Mouse (Mus musculus): ENCODE data around the gene Gp9. TPM values are rescaled to one million over a fixed set of nuclear protein-coding genes. Genes with fewer than 3 reads are reported as not detected.
A peak's percentile ranks its signal among the peaks of the same experiment; 100 is the strongest.

Gp9 gene
- polyA plus RNA-seq, 1 experiment: 59.4 TPM

DNA sequence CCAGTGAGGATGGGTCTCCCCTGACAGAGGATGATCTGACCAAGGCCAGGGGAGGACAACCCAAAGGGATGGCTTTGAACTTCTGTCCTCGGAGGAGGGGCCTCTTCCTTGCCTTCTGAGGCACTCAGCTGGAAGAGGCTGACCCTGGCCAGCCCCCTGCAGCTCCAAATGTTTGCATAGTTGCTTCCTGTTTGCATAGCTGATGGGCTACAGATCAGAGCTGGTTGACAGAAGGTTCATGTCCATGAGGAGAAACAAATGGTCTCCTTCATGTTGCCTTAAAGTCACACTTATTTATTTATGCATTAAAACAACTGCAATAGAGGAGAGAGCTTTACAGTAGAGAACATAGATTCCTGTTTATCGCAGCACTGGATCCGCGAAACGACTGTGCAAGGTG lies 43.7 kb upstream of the Gp9 start:
- 84% methylated on average over 5 of the region's 5 CpGs for WGBS
- TF ChIP-seq POLR2A (IDR thresholded peaks at IDR 0.05; ENCODE audit: borderline replicate concordance, control insufficient read depth, low read depth, low read length) (no peak), CTCF (IDR thresholded peaks at IDR 0.05; ENCODE audit: control insufficient read depth, insufficient read depth, low read length) (no peak)
- H3K27ac ChIP-seq (ENCODE audit: control insufficient read depth, insufficient read depth, low read depth, low read length, poor library complexity): no peak overlapping the region
- H3K4me1 ChIP-seq (ENCODE audit: control insufficient read depth, insufficient read depth, low read length): no peaks in the 10 kb centered on the region
- H3K4me3 ChIP-seq (replicated peaks; ENCODE audit: control insufficient read depth, low read depth, low read length): no peak overlapping the region

GRCm38 (mm10) chr6:87736923-87737322 lies 40.9 kb upstream of the Gp9 start:
- peaks cover 2% of the 10 kb centered on the region; the same call in 1 of the 2 replicates for H3K4me1 ChIP-seq (ENCODE audit: control insufficient read depth, insufficient read depth, low read length)
- H3K27ac ChIP-seq (ENCODE audit: control insufficient read depth, insufficient read depth, low read depth, low read length, poor library complexity): no peak overlapping the region
- H3K4me3 ChIP-seq (replicated peaks; ENCODE audit: control insufficient read depth, low read depth, low read length): no peak overlapping the region
- TF ChIP-seq CTCF (IDR thresholded peaks at IDR 0.05; ENCODE audit: control insufficient read depth, insufficient read depth, low read length) (no peak), POLR2A (IDR thresholded peaks at IDR 0.05; ENCODE audit: borderline replicate concordance, control insufficient read depth, low read depth, low read length) (no peak)
- 70% methylated on average over 4 of the region's 4 CpGs for WGBS

- Histone ChIP-seq H3K4me3 (replicated peaks; ENCODE audit: control insufficient read depth, low read depth, low read length) (no peak overlapping the region), H3K4me1 (ENCODE audit: control insufficient read depth, insufficient read depth, low read length) (peaks cover 3% of the 10 kb centered on the region; the same call in 1 of the 2 replicates), H3K27ac (ENCODE audit: control insufficient read depth, insufficient read depth, low read depth, low read length, poor library complexity) (no peak overlapping the region)
- 79% methylated on average over 4 of the region's 4 CpGs for WGBS
- TF ChIP-seq POLR2A (IDR thresholded peaks at IDR 0.05; ENCODE audit: borderline replicate concordance, control insufficient read depth, low read depth, low read length): no peak
- 0 out of 2 replicates have a peak, but pooled peaks have one; percentile 23 for TF ChIP-seq CTCF (IDR thresholded peaks at IDR 0.05; ENCODE audit: control insufficient read depth, insufficient read depth, low read length)
These were observed 39.8 kb upstream of the Gp9 start for GRCm38 (mm10) chr6:87737921-87738626.

GRCm38 (mm10) chr6:87739898-87740297 lies 38.0 kb upstream of the Gp9 start:
- 10% methylated on average over 6 of the region's 6 CpGs for WGBS
- Histone ChIP-seq H3K4me1 (ENCODE audit: control insufficient read depth, insufficient read depth, low read length) (peaks cover 3% of the 10 kb centered on the region; the same call in 1 of the 2 replicates), H3K4me3 (replicated peaks; ENCODE audit: control insufficient read depth, low read depth, low read length) (no peak overlapping the region), H3K27ac (ENCODE audit: control insufficient read depth, insufficient read depth, low read depth, low read length, poor library complexity) (peak overlapping the region; percentile 43)
- no peak for TF ChIP-seq CTCF (IDR thresholded peaks at IDR 0.05; ENCODE audit: control insufficient read depth, insufficient read depth, low read length)
- no peak for TF ChIP-seq POLR2A (IDR thresholded peaks at IDR 0.05; ENCODE audit: borderline replicate concordance, control insufficient read depth, low read depth, low read length)

DNA sequence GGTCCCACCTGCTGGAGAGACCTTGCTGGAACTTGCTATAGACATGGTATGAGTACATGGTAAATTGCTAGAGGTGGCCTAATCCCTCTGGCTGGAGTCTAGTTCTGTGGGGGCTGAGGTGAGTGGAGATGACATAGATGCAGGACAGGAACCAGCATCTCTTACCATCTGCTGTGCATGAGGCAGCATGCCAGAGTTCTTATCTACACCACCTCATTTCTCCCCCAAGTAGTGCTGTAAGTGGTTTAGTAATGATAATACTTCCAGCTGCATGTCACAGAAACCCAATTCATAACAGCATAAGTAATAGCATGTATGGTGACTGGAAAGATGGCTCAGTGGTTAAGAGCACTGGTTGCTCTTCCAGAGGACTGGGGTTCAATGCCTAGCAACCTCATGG lies 37.4 kb upstream of the Gp9 start:
- Histone ChIP-seq H3K4me3 (replicated peaks; ENCODE audit: control insufficient read depth, low read depth, low read length) (no peak overlapping the region), H3K4me1 (ENCODE audit: control insufficient read depth, insufficient read depth, low read length) (peaks cover 3% of the 10 kb centered on the region; the same call in 1 of the 2 replicates), H3K27ac (ENCODE audit: control insufficient read depth, insufficient read depth, low read depth, low read length, poor library complexity) (peak overlapping the region; percentile 43)
- TF ChIP-seq CTCF (IDR thresholded peaks at IDR 0.05; ENCODE audit: control insufficient read depth, insufficient read depth, low read length) (no peak), POLR2A (IDR thresholded peaks at IDR 0.05; ENCODE audit: borderline replicate concordance, control insufficient read depth, low read depth, low read length) (no peak)

GRCm38 (mm10) chr6:87741978-87742377 lies 35.9 kb upstream of the Gp9 start:
- Histone ChIP-seq H3K4me3 (replicated peaks; ENCODE audit: control insufficient read depth, low read depth, low read length) (no peak overlapping the region), H3K4me1 (ENCODE audit: control insufficient read depth, insufficient read depth, low read length) (peaks cover 3% of the 10 kb centered on the region; the same call in 1 of the 2 replicates), H3K27ac (ENCODE audit: control insufficient read depth, insufficient read depth, low read depth, low read length, poor library complexity) (no peak overlapping the region)

GRCm38 (mm10) chr6:87742804-87743203 lies 35.1 kb upstream of the Gp9 start:
- Histone ChIP-seq H3K4me1 (ENCODE audit: control insufficient read depth, insufficient read depth, low read length) (peaks cover 3% of the 10 kb centered on the region; the same call in 1 of the 2 replicates), H3K27ac (ENCODE audit: control insufficient read depth, insufficient read depth, low read depth, low read length, poor library complexity) (no peak overlapping the region), H3K4me3 (replicated peaks; ENCODE audit: control insufficient read depth, low read depth, low read length) (no peak overlapping the region)
- WGBS: 65% methylated on average over 5 of the region's 5 CpGs
- TF ChIP-seq POLR2A (IDR thresholded peaks at IDR 0.05; ENCODE audit: borderline replicate concordance, control insufficient read depth, low read depth, low read length) (no peak), CTCF (IDR thresholded peaks at IDR 0.05; ENCODE audit: control insufficient read depth, insufficient read depth, low read length) (peak; percentile 55; the same call in 1 of the 2 replicates)

More at GRCm38 (mm10) chr6:87741978-87742377, 35.9 kb upstream of the Gp9 start:
- 30% methylated on average over 8 of the region's 8 CpGs for WGBS
- TF ChIP-seq CTCF (IDR thresholded peaks at IDR 0.05; ENCODE audit: control insufficient read depth, insufficient read depth, low read length) (no peak), POLR2A (IDR thresholded peaks at IDR 0.05; ENCODE audit: borderline replicate concordance, control insufficient read depth, low read depth, low read length) (no peak)

GRCm38 (mm10) chr6:87743281-87743680 lies 34.6 kb upstream of the Gp9 start:
- TF ChIP-seq POLR2A (IDR thresholded peaks at IDR 0.05; ENCODE audit: borderline replicate concordance, control insufficient read depth, low read depth, low read length) (no peak), CTCF (IDR thresholded peaks at IDR 0.05; ENCODE audit: control insufficient read depth, insufficient read depth, low read length) (no peak)
- Histone ChIP-seq H3K4me3 (replicated peaks; ENCODE audit: control insufficient read depth, low read depth, low read length) (no peak overlapping the region), H3K27ac (ENCODE audit: control insufficient read depth, insufficient read depth, low read depth, low read length, poor library complexity) (no peak overlapping the region), H3K4me1 (ENCODE audit: control insufficient read depth, insufficient read depth, low read length) (peaks cover 5% of the 10 kb centered on the region; the same call in 1 of the 2 replicates)
- WGBS: 78% methylated on average over 5 of the region's 5 CpGs
